Mouse (Mus musculus): ENCODE measurements around the gene Stx6.
A peak's percentile ranks its signal among the peaks of the same experiment; 100 is the strongest.

The Stx6 gene

GRCm38 (mm10) chr1:155210011-155210763 is 51.7 kb downstream of the Stx6 start:
- no peak for DNase-seq (ENCODE audit: low spot score)

GRCm38 (mm10) chr1:155211017-155211416 is 52.5 kb downstream of the Stx6 start:
- no peak for DNase-seq (ENCODE audit: low spot score)

- no peak for DNase-seq (ENCODE audit: low spot score)
These were observed 53.6 kb downstream of the Stx6 start for GRCm38 (mm10) chr1:155212081-155212480.

- no peak for DNase-seq (ENCODE audit: low spot score)
These were observed 54.0 kb downstream of the Stx6 start for GRCm38 (mm10) chr1:155212493-155212892.

GRCm38 (mm10) chr1:155212936-155213774 is 54.6 kb downstream of the Stx6 start:
- DNase-seq (ENCODE audit: low spot score) = no peak

GRCm38 (mm10) chr1:155213912-155214311 is 55.4 kb downstream of the Stx6 start:
- DNase-seq (ENCODE audit: low spot score) = no peak

- no peak for DNase-seq (ENCODE audit: low spot score)
These were observed 56.7 kb downstream of the Stx6 start for GRCm38 (mm10) chr1:155215066-155215764.

GRCm38 (mm10) chr1:155216313-155216712 is 57.8 kb downstream of the Stx6 start:
- DNase-seq (ENCODE audit: low spot score) = no peak

- no peak for DNase-seq (ENCODE audit: low spot score)
These were observed 58.3 kb downstream of the Stx6 start for GRCm38 (mm10) chr1:155216844-155217243.

GRCm38 (mm10) chr1:155217865-155218541 is 59.5 kb downstream of the Stx6 start:
- DNase-seq (ENCODE audit: low spot score) = no peak

GRCm38 (mm10) chr1:155218924-155219323 is 60.4 kb downstream of the Stx6 start:
- DNase-seq (ENCODE audit: low spot score) = no peak

- DNase-seq (ENCODE audit: low spot score) = no peak
These were observed 63.7 kb downstream of the Stx6 start for GRCm38 (mm10) chr1:155222101-155222669.

- no peak for DNase-seq (ENCODE audit: low spot score)
These were observed 64.5 kb downstream of the Stx6 start for GRCm38 (mm10) chr1:155223036-155223435.

- peak; percentile 61 for DNase-seq (ENCODE audit: low spot score)
These were observed 65.5 kb downstream of the Stx6 start for GRCm38 (mm10) chr1:155223849-155224554.

- DNase-seq (ENCODE audit: low spot score) = no peak
These were observed 71.2 kb downstream of the Stx6 start for GRCm38 (mm10) chr1:155229464-155230411.

- DNase-seq (ENCODE audit: low spot score) = no peak
These were observed 73.9 kb downstream of the Stx6 start for GRCm38 (mm10) chr1:155232385-155232784.

- DNase-seq (ENCODE audit: low spot score) = no peak
These were observed 74.3 kb downstream of the Stx6 start for GRCm38 (mm10) chr1:155232786-155233185.

- DNase-seq (ENCODE audit: low spot score) = no peak
These were observed 74.9 kb downstream of the Stx6 start for GRCm38 (mm10) chr1:155233378-155233777.

GRCm38 (mm10) chr1:155233931-155234607 is 75.6 kb downstream of the Stx6 start:
- no peak for DNase-seq (ENCODE audit: low spot score)

Data from ovary, postnatal 10 days (tissue).